Mouse (Mus musculus): ENCODE results near the gene Tyms. TPM values are rescaled to one million over a fixed set of nuclear protein-coding genes. Genes with fewer than 3 reads are reported as not detected.

Gene Tyms
- polyA plus RNA-seq (2012; rRNA removed) = 7.5 and 11.3 TPM in 2 replicates

DNA sequence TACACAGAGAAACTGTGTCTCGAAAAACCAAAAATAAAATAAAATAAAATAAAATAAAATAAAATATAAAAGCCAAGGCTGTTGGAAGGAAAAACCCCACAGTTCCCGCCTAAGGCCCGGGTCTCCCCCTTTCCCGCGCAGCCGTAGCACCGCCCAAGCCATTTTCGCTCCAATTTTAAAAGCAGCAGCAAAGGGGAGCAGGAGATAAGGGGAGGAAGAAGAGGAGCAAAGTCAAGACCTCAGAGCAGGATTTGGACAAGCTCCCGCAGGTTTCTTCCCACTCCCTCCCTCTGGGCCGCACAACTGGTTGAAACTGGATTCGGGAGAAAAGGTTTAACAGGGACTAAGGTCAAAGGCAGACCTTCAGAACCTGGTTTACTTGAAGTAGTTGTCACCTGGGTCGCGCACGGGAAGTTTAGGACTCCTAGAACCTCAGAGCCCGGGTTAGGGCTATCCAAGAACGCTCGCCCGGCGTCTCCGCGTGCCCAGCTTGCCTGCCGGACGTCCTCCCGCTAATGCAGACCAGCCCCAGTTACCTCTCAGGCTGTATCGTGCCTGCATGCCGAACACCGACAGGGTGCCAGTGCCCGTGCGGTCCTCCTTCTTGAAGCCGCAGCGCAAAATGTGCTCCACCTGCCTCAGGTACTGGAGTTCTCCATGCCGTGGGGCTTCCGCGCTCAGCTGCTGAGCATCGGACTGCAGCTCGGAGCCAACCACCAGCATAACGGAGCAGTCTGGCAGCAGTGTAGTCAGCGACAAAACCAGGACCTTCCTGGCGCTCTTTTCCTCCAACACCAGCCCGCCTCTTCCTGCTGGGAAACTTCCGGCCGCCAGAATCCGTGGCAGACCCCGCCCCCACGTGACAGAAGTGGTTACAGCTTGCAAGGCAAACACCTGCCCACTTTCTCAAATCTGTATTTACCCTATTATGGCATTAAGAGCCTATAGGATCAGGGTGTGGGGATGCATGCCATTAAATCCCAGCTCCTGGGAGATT is at the start of gene Tyms:
Gene Tyms (minus strand): TSS at position 793 of the 997 bp plus-strand sequence.
- DNase-seq (ENCODE audit: low read depth) = peak; percentile 16

DNA sequence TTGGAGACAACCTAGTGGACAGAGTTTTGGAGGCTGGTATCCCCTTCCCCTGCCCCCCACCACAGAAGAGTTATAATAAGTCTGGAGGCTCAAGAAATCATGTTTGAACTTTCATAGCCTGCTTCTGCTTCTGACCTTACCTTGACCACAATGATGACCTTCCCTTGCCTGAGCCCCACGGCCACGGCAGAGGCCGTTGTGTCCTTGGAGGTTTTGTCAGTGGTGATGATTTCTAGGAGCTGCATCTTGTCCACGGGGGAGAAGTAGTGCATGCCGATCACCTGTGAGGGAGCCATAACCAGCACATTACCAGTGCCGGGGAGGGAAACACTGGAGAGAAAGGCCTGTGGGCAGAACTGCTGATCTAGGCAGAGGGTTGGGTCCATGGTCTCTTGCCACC is 49.1 kb upstream of the Tyms start:
- no peak for DNase-seq (ENCODE audit: low read depth)

- no peak for DNase-seq (ENCODE audit: low read depth)
Measured at GRCm38 (mm10) chr5:30120106-30120505, 46.7 kb upstream of the Tyms start.

GRCm38 (mm10) chr5:30119163-30119562 is 45.7 kb upstream of the Tyms start:
- DNase-seq (ENCODE audit: low read depth) = no peak

DNA sequence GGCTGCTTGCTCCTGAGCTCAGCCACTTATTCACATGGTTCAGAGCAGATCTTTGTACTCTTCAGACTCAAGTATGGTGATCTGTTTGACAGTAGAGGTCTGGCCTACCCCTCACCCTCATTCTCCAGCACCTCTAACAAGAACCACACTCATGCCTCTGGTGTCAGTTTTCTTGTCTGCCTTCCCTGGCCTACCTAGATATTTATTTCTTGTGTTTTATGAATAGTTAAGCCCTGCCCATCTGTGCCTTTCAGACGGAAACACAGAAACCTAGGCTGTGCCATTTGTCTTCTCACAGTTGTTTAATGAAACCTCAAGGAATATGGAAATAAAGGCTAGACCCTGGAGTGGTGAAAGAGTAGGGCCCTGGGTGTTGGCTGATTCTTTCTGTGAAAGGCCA is 44.6 kb upstream of the Tyms start:
- DNase-seq (ENCODE audit: low read depth) = no peak

- DNase-seq (ENCODE audit: low read depth) = no peak
Measured at GRCm38 (mm10) chr5:30115718-30116117, 42.3 kb upstream of the Tyms start.

GRCm38 (mm10) chr5:30114761-30115140 is 41.3 kb upstream of the Tyms start:
- DNase-seq (ENCODE audit: low read depth) = no peak

- DNase-seq (ENCODE audit: low read depth) = no peak
Measured at GRCm38 (mm10) chr5:30113881-30114760, 40.7 kb upstream of the Tyms start.

GRCm38 (mm10) chr5:30112533-30113068 is 39.2 kb upstream of the Tyms start:
- no peak for DNase-seq (ENCODE audit: low read depth)

- no peak for DNase-seq (ENCODE audit: low read depth)
Measured at GRCm38 (mm10) chr5:30111771-30112170, 38.4 kb upstream of the Tyms start.

DNA sequence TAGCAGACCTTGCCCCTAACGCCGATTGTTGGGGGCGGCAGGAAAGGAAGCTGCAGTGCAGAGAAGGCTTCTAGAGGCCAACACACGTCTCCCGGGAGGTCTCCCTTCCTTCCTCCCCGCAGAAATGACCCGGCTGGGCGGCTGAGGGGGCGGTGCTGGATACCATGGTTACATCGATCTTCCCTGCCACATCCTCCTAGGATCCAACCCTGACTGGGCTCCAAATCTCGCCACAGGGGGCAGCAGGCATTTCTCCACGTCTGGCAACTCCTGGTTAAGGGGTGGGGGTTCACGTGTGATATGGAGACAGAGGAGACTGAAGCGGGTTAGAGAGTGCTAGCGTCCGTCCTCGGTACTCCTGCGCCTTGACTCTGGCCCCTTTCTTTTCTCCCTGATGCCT is 37.7 kb upstream of the Tyms start:
- DNase-seq (ENCODE audit: low read depth) = no peak

GRCm38 (mm10) chr5:30110371-30111060 is 37.1 kb upstream of the Tyms start:
- DNase-seq (ENCODE audit: low read depth) = no peak

GRCm38 (mm10) chr5:30109899-30110298 is 36.5 kb upstream of the Tyms start:
- no peak for DNase-seq (ENCODE audit: low read depth)

DNA sequence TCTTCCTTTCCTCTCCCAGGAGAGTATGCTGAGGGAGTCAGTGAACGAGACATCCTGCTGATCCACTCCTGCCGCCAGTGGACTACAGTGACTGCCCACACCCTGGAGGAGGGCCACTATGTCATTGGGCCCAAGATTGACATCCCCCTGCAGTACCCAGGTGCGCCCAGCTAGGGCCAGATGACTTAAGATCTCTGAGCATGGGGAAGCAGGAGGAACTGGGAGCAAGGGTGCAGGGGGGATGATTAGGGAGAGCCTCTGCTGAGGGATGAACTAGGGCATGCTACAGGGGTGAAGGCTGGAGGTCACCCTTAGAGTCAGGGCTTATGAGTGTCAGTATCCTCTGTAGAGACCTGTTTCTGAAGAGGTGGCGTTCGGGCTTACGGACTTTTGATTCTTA is 34.8 kb upstream of the Tyms start:
- DNase-seq (ENCODE audit: low read depth) = no peak

- no peak for DNase-seq (ENCODE audit: low read depth)
Measured at GRCm38 (mm10) chr5:30107611-30108041, 34.2 kb upstream of the Tyms start.

DNA sequence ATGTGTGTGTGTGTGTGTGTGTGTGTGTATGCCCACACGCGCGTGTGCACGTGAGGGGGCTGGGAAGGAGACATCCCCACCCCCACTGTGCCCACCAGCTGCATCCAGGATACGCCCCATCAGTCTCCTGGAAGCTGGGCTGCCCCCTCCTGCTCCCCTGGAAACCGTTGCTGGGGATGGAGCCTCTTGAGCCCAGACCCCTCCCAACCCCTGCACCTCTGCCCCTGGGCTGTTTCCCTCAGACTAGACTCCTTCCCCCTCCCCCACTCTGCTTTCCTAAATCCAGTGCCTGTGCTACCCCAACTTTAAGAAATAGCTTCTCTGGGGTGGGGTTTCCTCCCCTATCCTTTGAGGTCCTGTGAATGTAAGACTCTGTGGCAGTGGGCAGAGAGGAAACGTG is 33.8 kb upstream of the Tyms start:
- no peak for DNase-seq (ENCODE audit: low read depth)

GRCm38 (mm10) chr5:30106756-30107155 is 33.3 kb upstream of the Tyms start:
- DNase-seq (ENCODE audit: low read depth) = no peak

DNA sequence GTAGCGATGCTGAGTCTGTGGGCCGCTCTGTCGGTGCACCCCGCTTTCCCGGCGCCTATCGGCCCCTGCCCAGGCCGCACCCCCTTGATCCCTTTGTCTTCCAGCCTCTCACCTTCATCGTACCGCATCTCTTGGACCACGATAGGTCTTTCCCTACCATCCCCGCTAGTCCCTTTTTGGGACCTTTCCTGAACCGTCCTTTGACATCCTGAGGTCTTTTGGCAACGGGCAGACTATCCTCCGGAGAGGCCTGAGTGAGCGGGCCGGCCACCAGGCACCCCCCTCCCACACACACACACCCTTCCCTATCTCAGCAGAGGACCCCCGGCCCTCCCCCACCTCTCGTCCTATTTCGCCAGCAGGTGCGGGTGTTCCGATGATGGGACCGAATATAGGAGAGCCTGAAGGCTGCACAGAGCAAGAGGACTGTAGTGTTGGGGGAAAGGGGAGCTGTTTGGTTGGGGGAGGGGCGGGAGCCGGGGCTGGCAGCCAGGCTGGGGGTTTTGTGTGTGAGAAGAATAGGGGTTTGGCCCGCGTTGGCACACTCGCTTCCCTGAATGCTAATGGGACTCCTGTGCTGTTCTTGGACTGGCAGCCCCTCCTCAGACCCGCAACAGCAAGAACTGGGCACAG is 32.4 kb upstream of the Tyms start, which contains the start of gene 3110082J24Rik:
Gene 3110082J24Rik (minus strand): TSS at position 419 of the 633 bp plus-strand sequence.
- DNase-seq (ENCODE audit: low read depth) = no peak

DNA sequence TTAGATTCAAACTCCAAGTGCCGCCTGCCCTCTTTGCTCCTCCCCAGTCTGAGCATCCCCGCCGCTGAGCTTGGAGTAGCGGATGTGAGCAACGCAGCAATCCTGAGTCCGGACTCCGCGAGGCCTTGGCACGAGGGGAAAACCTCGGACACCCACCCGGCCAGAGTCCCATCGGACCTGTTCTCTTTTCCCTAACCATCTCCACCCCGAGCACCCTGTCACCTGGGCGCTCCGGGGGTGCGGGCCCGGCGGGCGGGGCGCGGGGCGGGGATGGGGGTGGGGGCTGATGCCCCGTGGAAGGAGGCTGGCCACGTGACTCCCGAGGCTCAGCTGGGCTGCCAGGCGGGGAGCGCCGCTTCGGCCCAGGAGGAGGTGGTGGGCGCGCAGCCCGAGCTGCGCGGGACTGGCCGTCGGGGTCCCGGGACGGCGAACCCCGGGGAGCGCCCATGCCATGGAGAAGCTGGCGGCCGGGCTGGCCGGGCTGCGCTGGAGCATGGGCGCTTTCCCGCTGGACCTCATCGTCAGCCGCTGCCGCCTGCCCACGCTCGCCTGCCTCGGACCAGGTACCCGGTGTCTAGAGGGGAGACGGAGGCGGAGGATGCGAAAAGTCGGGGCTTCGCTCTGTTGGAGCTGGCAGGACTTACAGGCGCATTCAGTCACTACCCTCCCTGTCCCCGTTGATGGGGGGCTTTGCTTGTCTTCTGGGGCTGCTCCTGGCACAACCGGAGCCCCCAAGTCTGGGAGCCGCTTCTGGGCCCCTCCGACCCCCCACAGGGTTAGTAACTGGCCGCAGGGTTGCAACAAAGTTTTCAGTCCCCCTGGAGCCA is 31.6 kb upstream of the Tyms start, which contains the start of gene Garem2:
Gene Garem2 (plus strand): TSS at position 321 of the 827 bp plus-strand sequence.
- DNase-seq (ENCODE audit: low read depth) = no peak

DNA sequence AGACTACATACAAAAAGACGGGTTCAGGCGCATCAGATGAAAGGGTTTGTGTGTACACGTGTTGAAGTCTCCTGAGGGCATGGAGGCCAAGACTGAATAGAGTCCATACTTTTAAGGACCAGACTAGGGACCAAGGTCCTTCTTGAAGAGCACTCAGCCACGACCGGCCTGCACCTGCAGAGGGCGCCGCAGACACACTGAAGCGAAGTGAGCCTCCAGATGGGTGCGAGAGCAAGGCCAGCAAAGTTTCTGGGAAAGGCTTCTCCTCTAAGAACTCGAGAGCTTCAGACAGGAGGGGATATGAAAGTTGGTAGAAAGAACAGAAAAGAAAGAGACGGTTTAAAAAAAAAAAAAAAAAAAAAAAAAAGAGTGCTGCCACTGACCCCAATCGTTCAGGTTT is 30.9 kb upstream of the Tyms start:
- DNase-seq (ENCODE audit: low read depth) = no peak

Data from gonadal fat pad, adult 2 months (tissue).